Mouse (Mus musculus) bone marrow macrophage, adult 2 months (primary cell): Measurements from ENCODE around the gene Sstr3. TPM values are rescaled to one million over a fixed set of nuclear protein-coding genes. Genes with fewer than 3 reads are reported as not detected.

Experiments
- H3K27ac ChIP-seq: 2 replicates; pipeline ENCODE4 v1.5.1; 2012; ENCODE audit warnings: low read depth, low read length; ENCODE audit not compliant: insufficient read depth
- H3K4me1 ChIP-seq: 2 replicates; pipeline ENCODE4 v1.6.1; 2012; ENCODE audit warnings: low read length; ENCODE audit not compliant: control insufficient read depth, insufficient read depth
- H3K4me3 ChIP-seq: 2 replicates; pipeline ENCODE4 v1.5.1; 2012; ENCODE audit warnings: mild to moderate bottlenecking, low read length, moderate library complexity; ENCODE audit not compliant: insufficient read depth
- CTCF ChIP-seq: IDR thresholded peaks from 2 replicates; pipeline ENCODE4 v1.5.1; 2012; ENCODE audit warnings: low read depth, mild to moderate bottlenecking, low read length, moderate library complexity
- POLR2A ChIP-seq: IDR thresholded peaks from 2 replicates; pipeline ENCODE4 v1.6.1; 2012; ENCODE audit warnings: mild to moderate bottlenecking, low read depth, low read length, borderline replicate concordance
- polyA plus RNA-seq: library from polyadenylated mRNA; stranded (reverse); fragments of >200 nt; gene quantifications from 2 replicates; pipeline ENCODE4 v1.2.4, GENCODE M21; 2012; ENCODE audit not compliant: missing spikeins, insufficient read depth, insufficient read length

The Sstr3 gene
- polyA plus RNA-seq, 1 experiment: not detected

- TF ChIP-seq POLR2A: no peak
- TF ChIP-seq CTCF: no peak
- Histone ChIP-seq H3K27ac (no peak overlapping the region), H3K4me3 (no peak overlapping the region), H3K4me1 (no peaks in the 10 kb centered on the region)
Observed at GRCm38 (mm10) chr15:78504013-78504412, 40.5 kb downstream of the Sstr3 start.

- H3K4me1 ChIP-seq: no peaks in the 10 kb centered on the region
- no peak overlapping the region for H3K27ac ChIP-seq
- H3K4me3 ChIP-seq: no peak overlapping the region
- TF ChIP-seq POLR2A: no peak
- TF ChIP-seq CTCF: no peak
Observed at GRCm38 (mm10) chr15:78502437-78503132, 41.9 kb downstream of the Sstr3 start.

GRCm38 (mm10) chr15:78494968-78495406 lies 49.5 kb downstream of the Sstr3 start, which contains the start of gene Il2rb:
TSS of gene Il2rb (minus strand) at chr15:78495271.
- no peak within 1 kb of the TSS for H3K4me3 ChIP-seq
- H3K4me1 ChIP-seq: no peaks in the 10 kb centered on the region
- TF ChIP-seq POLR2A (no peak), CTCF (no peak)
- H3K27ac ChIP-seq: no peak within 1 kb of the TSS

- H3K4me3 ChIP-seq: no peak overlapping the region
- TF ChIP-seq CTCF (no peak), POLR2A (no peak)
- no peaks in the 10 kb centered on the region for H3K4me1 ChIP-seq
- H3K27ac ChIP-seq: no peak overlapping the region
Observed at GRCm38 (mm10) chr15:78493401-78494010, 51.0 kb downstream of the Sstr3 start.

- no peaks in the 10 kb centered on the region for H3K4me1 ChIP-seq
- H3K27ac ChIP-seq: no peak overlapping the region
- no peak overlapping the region for H3K4me3 ChIP-seq
- no peak for TF ChIP-seq POLR2A
- no peak for TF ChIP-seq CTCF
Observed at GRCm38 (mm10) chr15:78491301-78491700, 53.2 kb downstream of the Sstr3 start.

GRCm38 (mm10) chr15:78489906-78490305 lies 54.6 kb downstream of the Sstr3 start:
- no peak overlapping the region for H3K4me3 ChIP-seq
- TF ChIP-seq CTCF: no peak
- H3K4me1 ChIP-seq: no peaks in the 10 kb centered on the region
- H3K27ac ChIP-seq: no peak overlapping the region

- Histone ChIP-seq H3K4me3 (no peak overlapping the region), H3K4me1 (no peaks in the 10 kb centered on the region), H3K27ac (no peak overlapping the region)
- TF ChIP-seq CTCF (no peak), POLR2A (no peak)
Observed at GRCm38 (mm10) chr15:78489248-78489647, 55.2 kb downstream of the Sstr3 start.

GRCm38 (mm10) chr15:78487066-78487465 lies 57.4 kb downstream of the Sstr3 start:
- Histone ChIP-seq H3K27ac (no peak overlapping the region), H3K4me3 (no peak overlapping the region), H3K4me1 (no peaks in the 10 kb centered on the region)
- TF ChIP-seq POLR2A: no peak
- TF ChIP-seq CTCF: no peak

Other genes starting within 250 kb of the Sstr3 start
- gene Csf2rb2, start 239.0 kb downstream of the Sstr3 start, polyA plus RNA-seq: 66.8 and 71.4 TPM in 2 replicates
- gene Csf2rb, start 218.9 kb downstream of the Sstr3 start, polyA plus RNA-seq: 161 and 193 TPM in 2 replicates
- gene Tex33, start 148.8 kb downstream of the Sstr3 start, polyA plus RNA-seq: not detected in 2 replicates
- 1.4 and 2.1 TPM in 2 replicates for gene Tst, start 138.8 kb downstream of the Sstr3 start, polyA plus RNA-seq
- 19.2 and 21.6 TPM in 2 replicates for gene Mpst, start 138.3 kb downstream of the Sstr3 start, polyA plus RNA-seq
- gene Kctd17, start 116.1 kb downstream of the Sstr3 start, polyA plus RNA-seq: 4.8 and 5.3 TPM in 2 replicates
- gene Tmprss6, start 76.1 kb downstream of the Sstr3 start, polyA plus RNA-seq: not detected in 2 replicates
- not detected in 2 replicates for gene Il2rb, start 49.4 kb downstream of the Sstr3 start, polyA plus RNA-seq
- 1.9 and 2.2 TPM in 2 replicates for gene C1qtnf6, start 13.3 kb downstream of the Sstr3 start, polyA plus RNA-seq
- gene Rac2, start 28.1 kb upstream of the Sstr3 start, polyA plus RNA-seq: 440 and 552 TPM in 2 replicates
- 382 and 398 TPM in 2 replicates for gene Cyth4, start 52.4 kb upstream of the Sstr3 start, polyA plus RNA-seq
- gene Elfn2, start 174.1 kb upstream of the Sstr3 start, polyA plus RNA-seq: not detected in 2 replicates
- 14.0 and 16.2 TPM in 2 replicates for gene Mfng, start 228.8 kb upstream of the Sstr3 start, polyA plus RNA-seq